Mouse (Mus musculus): Measurements from ENCODE around the gene Lsm7. TPM values are rescaled to one million over a fixed set of nuclear protein-coding genes. Genes with fewer than 3 reads are reported as not detected.

Gene Lsm7
- polyA plus RNA-seq, 1 experiment: 150 TPM

DNA sequence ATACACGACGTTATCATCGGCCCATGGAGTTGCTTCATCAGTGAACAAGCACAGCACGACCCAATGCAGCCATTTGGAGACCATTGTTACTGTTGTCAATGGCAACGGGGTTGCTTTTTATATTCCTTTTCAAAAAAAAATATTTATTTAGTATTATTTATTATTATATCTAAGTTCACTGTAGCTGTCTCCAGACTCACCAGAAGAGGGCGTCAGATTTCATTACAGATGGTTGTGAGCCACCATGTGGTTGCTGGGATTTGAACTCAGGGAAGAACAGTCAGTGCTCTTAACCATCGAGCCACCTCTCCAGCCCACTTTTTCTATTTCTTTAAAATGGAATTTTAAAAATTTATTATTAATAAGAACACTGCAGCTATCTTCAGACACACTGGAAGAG, 40.2 kb downstream of the Lsm7 start:
- TF ChIP-seq CEBPB (IDR thresholded peaks at IDR 0.05; ENCODE audit: insufficient read depth, poor library complexity, severe bottlenecking) (no peak), TCF3 (IDR thresholded peaks at IDR 0.05; ENCODE audit: insufficient read length, low read depth) (no peak), USF1 (IDR thresholded peaks at IDR 0.05; ENCODE audit: low read depth) (no peak), REST (IDR thresholded peaks at IDR 0.05; ENCODE audit: insufficient read depth, insufficient read length) (no peak), MYOD1 (IDR thresholded peaks at IDR 0.05; ENCODE audit: control insufficient read depth in 1 of 3, insufficient read length in 2 of 3, low read depth in 2 of 3) (no peak), MAX (IDR thresholded peaks at IDR 0.05; ENCODE audit: low read depth) (no peak), SRF (IDR thresholded peaks at IDR 0.05; ENCODE audit: control insufficient read depth, insufficient read length, low read depth) (no peak), TCF12 (IDR thresholded peaks at IDR 0.05; ENCODE audit: insufficient read depth, poor library complexity, severe bottlenecking) (no peak), MYOG (IDR thresholded peaks at IDR 0.05; ENCODE audit: control insufficient read depth in 1 of 3, insufficient read depth in 1 of 3, insufficient read length in 2 of 3, low read depth in 2 of 3) (no peak), E2F4 (IDR thresholded peaks at IDR 0.05; ENCODE audit: insufficient read depth) (no peak)
- no peaks in the 10 kb centered on the region for H3K36me3 ChIP-seq (ENCODE audit: control insufficient read depth, insufficient read depth)
- H3K27me3 ChIP-seq (ENCODE audit: control insufficient read depth, insufficient read depth, insufficient read length): no peaks in the 10 kb centered on the region
- H3K4me2 ChIP-seq (ENCODE audit: low read depth): no peak overlapping the region
- no peak overlapping the region for H3K4me3 ChIP-seq
- H3ac ChIP-seq (ENCODE audit: control insufficient read depth, insufficient read length): no peak overlapping the region
- H3K79me2 ChIP-seq (ENCODE audit: control insufficient read depth, insufficient read depth): no peaks in the 10 kb centered on the region

- Histone ChIP-seq H3ac (ENCODE audit: control insufficient read depth, insufficient read length) (no peak within 1 kb of the TSS), H3K79me2 (ENCODE audit: control insufficient read depth, insufficient read depth) (no peaks in the 10 kb centered on the region), H3K4me2 (ENCODE audit: low read depth) (peak within 1 kb of the TSS; percentile 79), H3K36me3 (ENCODE audit: control insufficient read depth, insufficient read depth) (no peaks in the 10 kb centered on the region), H3K27me3 (ENCODE audit: control insufficient read depth, insufficient read depth, insufficient read length) (no peaks in the 10 kb centered on the region), H3K4me3 (peak within 1 kb of the TSS; percentile 33)
- TF ChIP-seq MYOG (IDR thresholded peaks at IDR 0.05; ENCODE audit: control insufficient read depth in 1 of 3, insufficient read depth in 1 of 3, insufficient read length in 2 of 3, low read depth in 2 of 3) (peak; percentile 84 to 95 (median 87)), MAX (IDR thresholded peaks at IDR 0.05; ENCODE audit: low read depth) (no peak), SRF (IDR thresholded peaks at IDR 0.05; ENCODE audit: control insufficient read depth, insufficient read length, low read depth) (no peak), TCF3 (IDR thresholded peaks at IDR 0.05; ENCODE audit: insufficient read length, low read depth) (peak; percentile 81), REST (IDR thresholded peaks at IDR 0.05; ENCODE audit: insufficient read depth, insufficient read length) (no peak), MYOD1 (IDR thresholded peaks at IDR 0.05; ENCODE audit: control insufficient read depth in 1 of 3, insufficient read length in 2 of 3, low read depth in 2 of 3) (peak; percentile 95 to 100 (median 99)), USF1 (IDR thresholded peaks at IDR 0.05; ENCODE audit: low read depth) (no peak), POLR2A (IDR thresholded peaks at IDR 0.05; ENCODE audit: insufficient read length, low read depth) (peak; percentile 51), TCF12 (IDR thresholded peaks at IDR 0.05; ENCODE audit: insufficient read depth, poor library complexity, severe bottlenecking) (peak; percentile 84), POLR2AphosphoS2 (IDR thresholded peaks at IDR 0.05; ENCODE audit: insufficient read length, low read depth) (peak; percentile 55), E2F4 (IDR thresholded peaks at IDR 0.05; ENCODE audit: insufficient read depth) (no peak), CEBPB (IDR thresholded peaks at IDR 0.05; ENCODE audit: insufficient read depth, poor library complexity, severe bottlenecking) (no peak)
Observed at GRCm38 (mm10) chr10:80813366-80813765, 41.6 kb downstream of the Lsm7 start, which contains the start of gene Jsrp1. Gene Jsrp1, minus strand, starts transcription at chr10:80813498.

DNA sequence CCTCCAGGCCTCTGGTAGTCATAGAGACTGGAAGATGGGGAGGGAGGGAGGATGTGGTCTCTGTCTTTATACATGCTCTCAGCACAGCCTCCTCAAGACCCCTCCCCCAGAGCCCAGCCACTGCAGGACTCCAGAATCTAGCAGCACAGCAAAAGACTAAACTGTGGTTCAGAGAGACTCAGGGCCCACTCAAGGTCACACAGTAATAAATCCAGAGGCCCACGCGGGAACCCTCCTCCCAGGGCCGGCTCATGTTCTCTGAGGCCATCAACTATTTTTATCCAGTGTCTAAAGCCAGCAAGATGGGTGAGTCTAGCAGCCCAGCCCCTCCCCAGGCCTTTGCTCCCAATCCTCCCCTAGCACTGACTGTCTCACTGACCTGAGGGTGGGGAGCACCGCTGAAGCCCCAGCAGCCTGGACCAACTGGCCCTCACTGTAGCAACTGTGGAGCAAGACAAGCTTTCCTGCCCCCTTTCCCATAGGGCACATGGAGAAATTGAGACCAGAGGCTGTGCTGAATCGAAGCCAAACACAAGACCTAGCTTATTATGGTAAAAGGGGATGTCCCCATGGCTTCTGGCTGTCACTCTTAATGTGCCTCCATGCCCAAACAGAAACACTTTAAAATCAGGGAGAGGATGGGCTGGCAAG, 42.5 kb downstream of the Lsm7 start:
- H3K4me2 ChIP-seq (ENCODE audit: low read depth): peak overlapping the region; percentile 79
- H3ac ChIP-seq (ENCODE audit: control insufficient read depth, insufficient read length): no peak overlapping the region
- H3K36me3 ChIP-seq (ENCODE audit: control insufficient read depth, insufficient read depth): no peaks in the 10 kb centered on the region
- H3K4me3 ChIP-seq: peak overlapping the region; percentile 33
- no peaks in the 10 kb centered on the region for H3K27me3 ChIP-seq (ENCODE audit: control insufficient read depth, insufficient read depth, insufficient read length)
- no peaks in the 10 kb centered on the region for H3K79me2 ChIP-seq (ENCODE audit: control insufficient read depth, insufficient read depth)
- TF ChIP-seq USF1 (IDR thresholded peaks at IDR 0.05; ENCODE audit: low read depth) (no peak), MAX (IDR thresholded peaks at IDR 0.05; ENCODE audit: low read depth) (no peak), POLR2AphosphoS2 (IDR thresholded peaks at IDR 0.05; ENCODE audit: insufficient read length, low read depth) (peak; percentile 10), SRF (IDR thresholded peaks at IDR 0.05; ENCODE audit: control insufficient read depth, insufficient read length, low read depth) (peak; percentile 29), POLR2A (IDR thresholded peaks at IDR 0.05; ENCODE audit: insufficient read length, low read depth) (peak; percentile 51), TCF3 (IDR thresholded peaks at IDR 0.05; ENCODE audit: insufficient read length, low read depth) (no peak), MYOD1 (IDR thresholded peaks at IDR 0.05; ENCODE audit: control insufficient read depth in 1 of 3, insufficient read length in 2 of 3, low read depth in 2 of 3) (peak in 2 of 3 experiments; percentile 27), MYOG (IDR thresholded peaks at IDR 0.05; ENCODE audit: control insufficient read depth in 1 of 3, insufficient read depth in 1 of 3, insufficient read length in 2 of 3, low read depth in 2 of 3) (peak in 2 of 3 experiments; percentile 20 to 62)

GRCm38 (mm10) chr10:80810084-80810483, 44.9 kb downstream of the Lsm7 start:
- no peak overlapping the region for H3ac ChIP-seq (ENCODE audit: control insufficient read depth, insufficient read length)
- no peaks in the 10 kb centered on the region for H3K79me2 ChIP-seq (ENCODE audit: control insufficient read depth, insufficient read depth)
- no peaks in the 10 kb centered on the region for H3K36me3 ChIP-seq (ENCODE audit: control insufficient read depth, insufficient read depth)
- no peak overlapping the region for H3K4me2 ChIP-seq (ENCODE audit: low read depth)
- H3K4me3 ChIP-seq: no peak overlapping the region
- H3K27me3 ChIP-seq (ENCODE audit: control insufficient read depth, insufficient read depth, insufficient read length): no peaks in the 10 kb centered on the region
- TF ChIP-seq MAX (IDR thresholded peaks at IDR 0.05; ENCODE audit: low read depth): no peak
- TF ChIP-seq CEBPB (IDR thresholded peaks at IDR 0.05; ENCODE audit: insufficient read depth, poor library complexity, severe bottlenecking): no peak
- no peak for TF ChIP-seq E2F4 (IDR thresholded peaks at IDR 0.05; ENCODE audit: insufficient read depth)
- TF ChIP-seq TCF3 (IDR thresholded peaks at IDR 0.05; ENCODE audit: insufficient read length, low read depth): no peak
- no peak for TF ChIP-seq MYOD1 (IDR thresholded peaks at IDR 0.05; ENCODE audit: control insufficient read depth in 1 of 3, insufficient read length in 2 of 3, low read depth in 2 of 3)
- TF ChIP-seq POLR2AphosphoS2 (IDR thresholded peaks at IDR 0.05; ENCODE audit: insufficient read length, low read depth): no peak
- TF ChIP-seq REST (IDR thresholded peaks at IDR 0.05; ENCODE audit: insufficient read depth, insufficient read length): no peak
- no peak for TF ChIP-seq TCF12 (IDR thresholded peaks at IDR 0.05; ENCODE audit: insufficient read depth, poor library complexity, severe bottlenecking)
- TF ChIP-seq USF1 (IDR thresholded peaks at IDR 0.05; ENCODE audit: low read depth): no peak
